Mouse (Mus musculus): ENCODE measurements around the gene Mfsd13b.
A peak's percentile ranks its signal among the peaks of the same experiment; 100 is the strongest.
"Not testable (repeated sequence)": the region's sequence is repeated elsewhere in the genome, so short reads cannot be mapped to it uniquely, and the experiment has no call there.

Mfsd13b gene

GRCm38 (mm10) chr7:120982200-120982841 lies at the start of gene Mfsd13b, which contains the start of gene Cdr2:
TSS of gene Mfsd13b (plus strand) at chr7:120982509.
TSS of gene Cdr2 (minus strand) at chr7:120982312.
- peak; percentile 96 to 98 for DNase-seq

- no peak for DNase-seq
These were observed 49.2 kb upstream of the Mfsd13b start for GRCm38 (mm10) chr7:120933110-120933509.

GRCm38 (mm10) chr7:120933680-120934195 lies 48.6 kb upstream of the Mfsd13b start:
- no peak for DNase-seq

- DNase-seq: peak; percentile 62
These were observed 47.6 kb upstream of the Mfsd13b start for GRCm38 (mm10) chr7:120934716-120935115.

- DNase-seq: no peak
These were observed 45.8 kb upstream of the Mfsd13b start for GRCm38 (mm10) chr7:120936522-120936921.

- no peak for DNase-seq
These were observed 44.1 kb upstream of the Mfsd13b start for GRCm38 (mm10) chr7:120938206-120938605.

- DNase-seq: no peak
These were observed 42.0 kb upstream of the Mfsd13b start for GRCm38 (mm10) chr7:120940343-120940742.

GRCm38 (mm10) chr7:120941214-120941613 lies 41.1 kb upstream of the Mfsd13b start:
- DNase-seq: no peak

GRCm38 (mm10) chr7:120942506-120942905 lies 39.8 kb upstream of the Mfsd13b start:
- no peak for DNase-seq

- no peak for DNase-seq
These were observed 38.3 kb upstream of the Mfsd13b start for GRCm38 (mm10) chr7:120943936-120944509.

- DNase-seq: not testable (repeated sequence)
These were observed 28.7 kb upstream of the Mfsd13b start for GRCm38 (mm10) chr7:120953591-120953990.

- no peak for DNase-seq
These were observed 22.2 kb upstream of the Mfsd13b start for GRCm38 (mm10) chr7:120960116-120960515.

- DNase-seq: peak; percentile 10 to 39
These were observed 21.7 kb upstream of the Mfsd13b start for GRCm38 (mm10) chr7:120960601-120961000.

- DNase-seq: no peak
These were observed 20.4 kb upstream of the Mfsd13b start for GRCm38 (mm10) chr7:120961893-120962292.

- DNase-seq: no peak
These were observed 19.2 kb upstream of the Mfsd13b start for GRCm38 (mm10) chr7:120963126-120963525.

- DNase-seq: no peak
These were observed 13.1 kb upstream of the Mfsd13b start for GRCm38 (mm10) chr7:120969221-120969620.

- DNase-seq: no peak
These were observed 12.2 kb upstream of the Mfsd13b start for GRCm38 (mm10) chr7:120970112-120970511.

GRCm38 (mm10) chr7:120972471-120972870 lies 9.8 kb upstream of the Mfsd13b start:
- not testable (repeated sequence) for DNase-seq

- no peak for DNase-seq
These were observed 8.3 kb upstream of the Mfsd13b start for GRCm38 (mm10) chr7:120974001-120974400.

GRCm38 (mm10) chr7:120977063-120977462 lies 5.2 kb upstream of the Mfsd13b start:
- DNase-seq: peak; percentile 16 to 20

- DNase-seq: no peak
These were observed 2.3 kb upstream of the Mfsd13b start for GRCm38 (mm10) chr7:120980041-120980440.

GRCm38 (mm10) chr7:120980931-120981924 lies 1.1 kb upstream of the Mfsd13b start:
- DNase-seq: peak; percentile 65 to 66

- peak in 1 of 2 experiments; percentile 6 for DNase-seq
These were observed 659 bp downstream of the Mfsd13b start for GRCm38 (mm10) chr7:120982968-120983367.
